Mouse (Mus musculus) adrenal gland, postnatal 14 days (tissue): ENCODE data around the gene Exoc6b. TPM values are rescaled to one million over a fixed set of nuclear protein-coding genes. Genes with fewer than 3 reads are reported as not detected.
A peak's percentile ranks its signal among the peaks of the same experiment; 100 is the strongest.

Experiments used
- DNase-seq: peaks from one replicate; pipeline ENCODE4 v3.0.0; 2021; ENCODE audit warnings: mixed read lengths
- total RNA-seq: library from RNA; stranded (reverse); gene quantifications from 2 replicates; pipeline ENCODE4 v1.2.3, GENCODE M21; 2021

Gene Exoc6b
- total RNA-seq, 1 experiment from 2014 or later = 31.3 TPM

DNA sequence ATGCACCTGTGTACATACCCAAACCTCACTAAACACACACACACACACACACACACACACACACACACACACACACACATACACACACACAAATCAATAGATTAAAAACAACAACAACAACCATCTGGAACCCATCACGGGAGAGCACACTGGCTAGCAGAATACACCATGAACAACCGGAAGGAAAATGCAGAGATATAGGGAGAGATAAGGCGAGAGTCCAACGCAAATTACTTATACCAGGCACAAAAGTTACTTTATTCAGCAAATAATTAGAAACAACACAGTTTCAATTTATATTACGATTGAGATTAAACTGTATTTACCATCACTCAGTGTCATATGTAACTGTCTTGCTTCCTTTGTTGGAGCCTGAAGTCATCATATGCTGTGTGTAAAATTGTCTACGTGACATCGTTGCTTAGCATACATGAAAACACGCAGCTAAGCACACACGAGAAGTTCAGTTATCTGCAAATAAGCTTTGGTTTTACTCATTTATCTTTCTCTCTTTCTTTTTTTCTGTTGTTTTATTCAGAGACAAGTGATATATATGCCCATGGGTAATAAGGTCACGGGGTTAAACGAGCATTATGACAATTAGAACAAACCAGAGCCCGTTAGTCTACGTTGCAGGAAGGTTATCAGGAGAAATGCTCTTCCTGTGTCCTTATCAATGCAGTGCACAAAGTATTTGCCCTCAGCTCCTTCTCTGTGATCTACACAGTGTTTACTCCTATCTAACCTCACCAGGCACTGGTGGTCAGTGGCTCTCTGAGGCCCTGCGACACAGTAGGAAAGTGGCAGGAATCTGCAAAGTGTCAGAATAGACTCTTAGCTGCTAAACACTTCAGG, 186.4 kb downstream of the Exoc6b start:
- DNase-seq = no peak

GRCm38 (mm10) chr6:84875869-84876268, 193.4 kb downstream of the Exoc6b start:
- DNase-seq = no peak

- DNase-seq = peak; percentile 21
Observed at GRCm38 (mm10) chr6:84867114-84867513, 202.2 kb downstream of the Exoc6b start.

DNA sequence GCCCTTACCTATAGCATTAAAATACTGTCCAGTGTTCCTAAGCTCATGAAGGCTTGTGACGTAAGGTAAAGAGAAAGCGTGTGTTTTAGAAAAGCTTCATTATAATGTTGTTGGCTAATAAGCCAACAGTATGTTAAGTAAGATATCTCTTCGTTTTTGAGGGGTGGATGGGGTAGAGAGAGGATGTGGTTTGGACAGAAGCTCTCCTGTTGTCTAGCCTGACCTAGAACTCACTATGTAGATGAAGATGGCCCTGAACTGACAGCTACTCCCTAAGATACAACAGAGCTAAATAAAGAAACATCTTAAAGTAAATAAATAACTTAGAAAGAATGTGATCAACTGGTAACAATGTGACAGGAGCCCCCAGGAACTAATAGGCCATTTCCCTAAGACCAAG, 204.7 kb downstream of the Exoc6b start:
- no peak for DNase-seq

DNA sequence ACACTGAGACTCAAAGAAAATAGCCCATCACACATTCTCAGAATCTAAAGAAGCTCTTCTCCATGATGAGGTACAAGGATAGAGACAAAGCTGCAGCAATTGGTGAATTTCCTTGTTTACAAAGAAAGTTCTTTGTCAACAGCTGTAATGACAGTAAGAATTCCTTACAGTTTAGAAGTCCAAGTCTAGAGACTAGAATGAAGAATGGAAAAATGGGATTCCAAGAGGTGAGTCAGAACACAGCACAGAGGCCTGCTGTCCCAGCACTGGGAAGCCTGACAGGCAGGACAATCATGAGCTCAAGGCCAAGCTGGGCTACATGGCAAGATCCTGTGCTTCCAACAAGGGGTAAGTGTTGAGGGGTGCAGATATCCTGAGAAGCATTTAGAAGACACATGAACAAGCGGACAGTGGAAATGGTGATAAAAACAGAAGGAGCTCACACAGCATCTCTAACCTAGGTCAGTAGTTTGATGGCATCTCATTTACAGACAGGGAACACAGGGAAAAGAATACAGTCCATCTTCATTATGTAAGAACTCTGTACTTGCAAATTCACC, 205.4 kb downstream of the Exoc6b start:
- peak; percentile 11 for DNase-seq

DNA sequence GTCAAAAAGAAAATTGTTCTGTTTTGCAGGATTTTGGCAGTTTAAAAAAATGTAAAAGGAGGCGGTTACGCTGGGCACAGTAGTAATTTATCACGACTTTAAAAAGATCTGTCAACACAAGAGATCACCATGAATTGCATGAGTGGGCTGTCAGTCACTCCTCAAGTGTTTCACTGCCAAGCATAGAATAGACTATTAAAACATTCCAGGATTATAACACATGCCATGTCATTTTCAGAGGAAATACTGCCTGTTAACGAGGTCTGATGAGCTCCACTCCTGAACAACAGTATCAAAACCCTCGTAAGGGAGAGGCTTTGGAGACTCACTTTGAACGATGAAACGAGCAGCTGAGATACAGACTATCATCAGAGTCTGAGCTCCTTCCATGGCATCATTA, 223.6 kb downstream of the Exoc6b start:
- no peak for DNase-seq

DNA sequence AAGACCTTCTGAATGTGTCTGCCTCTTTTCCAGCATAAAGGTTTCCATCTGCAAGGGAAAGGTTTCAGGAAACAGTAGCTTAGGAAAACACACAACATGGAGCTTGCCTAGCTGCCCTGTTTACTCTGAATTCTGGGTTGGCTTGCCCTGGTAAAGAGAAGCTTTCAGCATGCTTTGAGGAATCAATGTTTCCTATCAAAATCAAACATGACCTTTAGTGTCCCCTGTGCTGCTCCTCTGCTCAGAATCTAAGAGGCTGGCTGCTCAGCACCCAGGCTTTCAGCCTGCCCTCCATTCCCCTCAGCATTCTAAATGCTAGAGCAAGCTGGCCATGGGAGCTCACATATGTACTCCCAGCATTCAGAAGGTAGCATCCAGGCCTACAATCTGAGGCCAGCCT, 228.2 kb downstream of the Exoc6b start:
- DNase-seq = no peak

DNA sequence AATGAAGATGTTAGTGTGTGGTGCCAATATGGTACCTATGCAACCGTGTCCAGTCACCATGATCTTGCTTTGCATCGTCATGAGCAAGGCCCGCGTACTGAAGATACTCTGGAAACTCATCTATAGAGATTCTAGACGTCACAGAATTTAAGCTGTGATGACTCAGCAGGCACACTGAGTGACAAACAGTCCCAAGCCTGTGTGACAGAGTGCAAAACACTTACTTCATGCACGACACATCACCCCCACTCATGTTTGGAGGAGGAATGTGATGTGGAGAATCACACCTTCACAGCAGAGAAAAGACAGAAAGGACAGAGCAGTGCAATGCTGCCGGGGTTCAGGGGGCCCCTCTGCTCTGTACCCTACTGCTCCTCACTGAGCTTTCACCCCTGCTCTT, 261.8 kb downstream of the Exoc6b start:
- no peak for DNase-seq

DNA sequence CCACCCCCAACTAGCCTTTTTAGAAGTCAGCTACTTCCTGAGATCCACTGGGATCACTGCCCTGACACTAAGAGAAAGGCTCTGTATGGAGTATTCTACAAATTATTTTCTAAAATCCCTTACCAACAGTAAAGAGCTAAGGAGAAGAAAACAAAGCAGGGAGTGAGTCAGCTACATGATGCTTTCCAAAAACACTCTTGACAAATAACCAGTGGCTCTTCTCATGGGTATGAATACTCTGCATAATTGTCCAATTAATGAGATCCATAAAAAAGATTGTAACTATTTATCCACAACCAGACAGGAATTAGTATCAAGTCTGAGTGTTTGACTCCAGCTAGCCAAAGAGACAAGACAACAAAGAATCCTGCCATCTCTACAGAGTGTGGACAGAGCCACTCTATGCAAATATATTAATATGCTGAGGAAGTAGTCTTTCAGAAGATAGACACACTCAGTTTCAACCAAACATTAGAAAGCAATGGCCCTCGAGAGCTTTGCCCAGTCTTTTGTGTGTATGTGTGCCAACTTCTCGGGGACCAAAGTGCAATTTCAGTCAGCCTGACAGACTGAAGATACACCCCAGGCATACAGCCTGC, 263.1 kb downstream of the Exoc6b start:
- no peak for DNase-seq

DNA sequence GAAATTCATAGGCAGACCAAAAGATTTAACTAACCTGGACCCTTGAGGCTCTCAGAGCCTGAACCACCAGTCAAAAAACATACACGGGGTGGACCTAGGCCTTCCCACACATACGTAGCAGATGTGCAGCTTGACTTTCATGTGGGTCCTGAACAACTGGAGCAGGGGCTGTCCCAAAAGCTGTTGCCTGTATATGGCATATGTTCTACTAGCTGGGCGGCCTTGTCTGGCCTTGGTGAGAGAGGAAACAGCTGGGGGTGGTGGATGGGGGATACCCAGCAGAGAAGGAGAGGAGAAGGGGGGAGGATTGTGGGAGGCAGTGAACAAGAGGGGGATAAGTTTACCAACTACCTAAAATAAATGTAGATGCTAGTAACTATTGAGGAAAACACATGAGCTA, 270.6 kb downstream of the Exoc6b start:
- DNase-seq = no peak

- no peak for DNase-seq
Observed at GRCm38 (mm10) chr6:84783994-84784393, 285.3 kb downstream of the Exoc6b start.

DNA sequence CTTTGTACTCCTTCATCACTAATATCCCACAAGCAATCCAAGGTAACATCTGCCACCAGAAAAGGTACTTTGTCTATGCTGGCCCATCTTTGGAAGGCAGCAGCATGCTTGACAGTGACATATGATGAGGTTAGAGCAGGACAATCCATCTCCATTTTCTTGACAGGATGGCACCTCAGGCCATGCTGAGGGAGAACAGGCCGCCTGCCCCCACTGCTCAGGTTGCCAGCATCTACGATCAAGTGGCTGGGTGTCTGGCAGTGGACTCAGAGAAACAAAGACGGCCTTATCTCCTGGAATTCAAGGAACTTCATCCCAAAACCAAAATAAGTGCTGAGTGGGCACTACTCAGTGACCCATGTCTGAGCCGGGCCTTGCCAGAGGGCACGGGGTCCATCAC, 289.3 kb downstream of the Exoc6b start:
- no peak for DNase-seq

DNA sequence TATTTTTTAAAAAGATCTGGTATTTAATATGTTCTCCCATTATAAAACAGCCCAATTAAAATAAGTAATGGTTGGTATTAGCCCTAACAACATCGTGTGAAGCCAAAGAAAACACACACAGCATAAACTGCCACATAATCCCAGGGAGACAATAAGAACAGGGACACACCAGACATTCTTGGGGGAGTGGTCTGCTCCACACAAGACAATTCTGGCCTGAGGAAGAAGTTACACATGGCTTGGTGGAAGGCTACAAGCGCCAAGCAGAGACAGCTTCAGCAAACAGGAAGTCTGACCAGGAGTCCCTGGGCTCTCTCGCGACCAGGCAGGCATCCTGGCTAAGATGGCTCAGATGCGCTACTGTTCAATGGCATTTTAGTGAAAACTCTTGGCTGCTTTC, 290.3 kb downstream of the Exoc6b start:
- DNase-seq = no peak

DNA sequence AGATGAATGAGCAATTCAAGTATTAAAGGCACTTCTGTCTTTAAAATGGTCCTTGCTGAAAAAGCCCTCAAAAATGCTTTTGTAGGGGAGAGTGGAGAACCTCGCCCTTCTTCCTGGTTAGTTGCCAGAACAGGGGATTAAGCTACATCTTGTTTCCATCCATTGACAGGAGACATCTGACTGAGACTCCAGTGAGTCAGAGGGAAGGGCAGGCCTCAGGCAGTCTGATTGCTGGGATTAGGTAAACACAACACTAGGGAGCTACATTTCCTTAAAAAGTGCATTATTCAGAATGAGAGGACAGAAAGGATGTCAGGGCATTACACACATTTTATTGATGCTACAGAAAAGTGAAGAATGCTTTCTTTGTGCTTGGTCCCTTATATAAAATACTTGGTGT, 293.4 kb downstream of the Exoc6b start:
- DNase-seq = no peak

- peak; percentile 37 for DNase-seq
Observed at GRCm38 (mm10) chr6:84755266-84755665, 314.0 kb downstream of the Exoc6b start.

DNA sequence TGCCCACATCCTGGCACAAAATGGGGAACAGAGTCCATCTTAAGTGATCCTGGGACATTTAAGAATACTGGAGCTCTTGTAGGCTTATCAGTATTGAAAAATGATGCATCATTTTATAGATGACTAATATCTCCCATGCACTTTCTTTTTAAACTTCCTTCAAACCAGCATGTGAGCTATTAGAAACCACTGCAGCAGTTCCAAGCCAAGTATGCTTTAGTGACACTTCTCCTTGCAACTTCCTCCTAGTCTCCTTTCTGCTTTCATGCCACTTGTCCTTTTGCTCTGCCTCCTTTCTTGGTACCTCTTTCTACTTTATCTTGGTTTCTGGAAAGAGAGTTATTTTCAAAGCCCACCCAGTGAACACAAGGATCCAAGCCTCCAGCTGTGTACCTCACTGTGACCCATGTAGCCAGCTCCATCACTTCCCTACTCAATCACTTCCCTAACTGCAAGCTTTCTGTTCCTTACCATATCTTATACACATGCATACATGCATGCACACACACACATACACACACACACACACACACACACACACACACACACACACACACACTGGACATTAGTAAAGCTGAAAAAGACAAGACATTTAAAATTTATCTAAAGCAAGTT, 316.4 kb downstream of the Exoc6b start:
- DNase-seq = no peak

- DNase-seq = no peak
Observed at GRCm38 (mm10) chr6:84751409-84751808, 317.9 kb downstream of the Exoc6b start.

DNA sequence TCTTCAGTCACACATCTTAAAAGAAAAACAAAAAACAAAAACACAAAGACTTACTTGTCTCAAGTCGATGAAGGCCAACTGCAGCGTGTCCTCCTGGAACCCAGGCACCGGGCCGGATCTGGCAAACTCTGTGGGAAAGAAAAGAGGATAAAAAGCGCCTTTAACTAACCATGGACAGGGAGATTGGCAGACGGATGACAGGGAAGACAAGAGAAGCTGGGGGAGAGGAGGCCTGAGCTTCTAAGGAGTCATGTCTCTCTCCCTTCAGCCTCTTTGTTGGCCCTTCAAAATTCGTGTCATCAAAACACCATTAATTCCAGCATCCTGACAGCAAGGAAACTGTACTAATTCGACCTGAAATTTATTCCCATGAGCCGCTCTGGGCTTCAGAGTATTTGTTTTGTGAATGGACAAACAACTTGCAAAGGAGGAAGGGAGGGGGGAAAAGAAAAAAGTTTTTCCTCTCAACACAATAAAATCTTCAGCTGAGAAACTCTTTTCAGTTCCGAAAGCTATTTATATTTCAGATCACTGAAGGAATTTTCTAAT, 322.4 kb downstream of the Exoc6b start:
- DNase-seq = no peak

GRCm38 (mm10) chr6:84746193-84746846, 323.0 kb downstream of the Exoc6b start:
- DNase-seq = no peak

GRCm38 (mm10) chr6:84745570-84745969, 323.7 kb downstream of the Exoc6b start:
- DNase-seq = no peak

DNA sequence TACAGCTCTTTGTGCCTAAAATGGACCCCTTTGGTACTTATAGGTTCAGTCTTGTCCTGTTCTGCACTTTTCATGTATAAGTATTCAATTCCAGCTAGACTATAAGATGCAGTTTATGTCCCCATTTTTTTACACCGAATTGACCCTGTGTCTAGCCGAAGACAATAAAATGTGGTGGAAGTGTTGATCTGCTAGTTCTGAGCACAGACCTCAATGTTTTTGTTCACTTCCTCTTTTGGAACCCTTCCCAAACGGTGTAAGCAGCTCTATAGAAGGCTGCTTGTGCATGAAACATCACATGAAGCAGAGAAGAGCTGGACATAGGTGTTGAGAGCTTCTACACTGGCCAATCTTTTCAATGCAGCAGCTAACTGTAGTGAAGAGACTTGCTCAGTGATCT, 327.1 kb downstream of the Exoc6b start:
- DNase-seq = no peak

DNA sequence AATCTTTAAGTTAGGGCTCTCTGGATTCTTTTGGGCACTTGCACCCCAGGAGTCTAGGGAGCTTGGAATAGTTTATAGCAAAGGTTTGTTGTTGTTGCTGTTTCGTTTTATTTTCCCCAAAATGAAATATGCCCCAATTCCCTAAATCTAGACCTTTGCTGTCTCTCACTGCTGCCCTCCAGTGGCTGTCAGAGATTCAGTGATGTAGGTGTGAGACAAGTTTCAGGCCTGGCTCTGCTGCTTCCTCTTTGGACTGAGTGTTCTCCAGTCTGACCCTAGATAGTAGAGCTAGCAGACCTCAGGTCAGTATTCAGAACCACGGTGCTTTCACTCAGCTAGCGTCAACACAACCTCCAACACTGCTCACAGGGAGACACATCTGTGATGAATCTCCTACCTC, 332.4 kb downstream of the Exoc6b start:
- peak; percentile 64 for DNase-seq
